Mouse (Mus musculus) embryo, embryonic 11.5 days (tissue): ENCODE measurements around the gene Ccdc114.
"Not testable (repeated sequence)": the region's sequence is repeated elsewhere in the genome, so short reads cannot be mapped to it uniquely, and the experiment has no call there.

Source experiments
- DNase-seq: peaks from one replicate; pipeline ENCODE4 v3.0.0-alpha.2; 2012; ENCODE audit warnings: low read depth, low spot score

Ccdc114 gene

GRCm38 (mm10) chr7:45923762-45924428, at the start of gene Ccdc114:
Gene Ccdc114, plus strand, starts transcription at chr7:45924072.
- no peak for DNase-seq

GRCm38 (mm10) chr7:45876895-45877294, 47.0 kb upstream of the Ccdc114 start:
- DNase-seq: no peak

GRCm38 (mm10) chr7:45878278-45878677, 45.6 kb upstream of the Ccdc114 start, which contains the start of gene Grin2d:
Gene Grin2d, minus strand, starts transcription at chr7:45878378.
- not testable (repeated sequence) for DNase-seq

GRCm38 (mm10) chr7:45880531-45880930, 43.3 kb upstream of the Ccdc114 start:
- DNase-seq: no peak

GRCm38 (mm10) chr7:45881011-45881410, 42.9 kb upstream of the Ccdc114 start:
- DNase-seq: no peak

GRCm38 (mm10) chr7:45887246-45887645, 36.6 kb upstream of the Ccdc114 start:
- no peak for DNase-seq

- DNase-seq: no peak
Measured at GRCm38 (mm10) chr7:45892651-45893050, 31.2 kb upstream of the Ccdc114 start.

GRCm38 (mm10) chr7:45895931-45896516, 27.8 kb upstream of the Ccdc114 start:
- DNase-seq: no peak

- DNase-seq: peak; percentile 97
Measured at GRCm38 (mm10) chr7:45896517-45897257, 27.2 kb upstream of the Ccdc114 start, which contains the start of the genes Syngr4 and Tmem143. Gene Syngr4, minus strand, starts transcription at chr7:45896714. Gene Tmem143, plus strand, starts transcription at chr7:45896941.

- DNase-seq: no peak
Measured at GRCm38 (mm10) chr7:45897258-45897757, 26.6 kb upstream of the Ccdc114 start.

GRCm38 (mm10) chr7:45898125-45898524, 25.7 kb upstream of the Ccdc114 start:
- not testable (repeated sequence) for DNase-seq

GRCm38 (mm10) chr7:45901562-45901961, 22.3 kb upstream of the Ccdc114 start:
- no peak for DNase-seq

- DNase-seq: no peak
Measured at GRCm38 (mm10) chr7:45902481-45903002, 21.3 kb upstream of the Ccdc114 start.

- no peak for DNase-seq
Measured at GRCm38 (mm10) chr7:45906622-45907021, 17.2 kb upstream of the Ccdc114 start.

- DNase-seq: no peak
Measured at GRCm38 (mm10) chr7:45908384-45908783, 15.5 kb upstream of the Ccdc114 start.

- no peak for DNase-seq
Measured at GRCm38 (mm10) chr7:45909145-45909544, 14.7 kb upstream of the Ccdc114 start.

GRCm38 (mm10) chr7:45914067-45914466, 9.8 kb upstream of the Ccdc114 start:
- no peak for DNase-seq

GRCm38 (mm10) chr7:45915011-45915410, 8.9 kb upstream of the Ccdc114 start:
- DNase-seq: no peak

GRCm38 (mm10) chr7:45916056-45917003, 7.5 kb upstream of the Ccdc114 start:
- DNase-seq: peak; percentile 78

- DNase-seq: no peak
Measured at GRCm38 (mm10) chr7:45917004-45917704, 6.7 kb upstream of the Ccdc114 start.
